Mouse (Mus musculus) liver, postnatal 0 days (tissue): ENCODE results near the gene Hdac8.

Experiments
- CTCF ChIP-seq: sonication (generic); IDR thresholded peaks from 2 replicates; pipeline ENCODE4 v1.5.1; 2016; ENCODE audit warnings: antibody characterized with exemption, low read depth
- EP300 ChIP-seq: IDR thresholded peaks from 2 replicates; pipeline ENCODE4 v1.6.1; 2016; ENCODE audit warnings: antibody characterized with exemption, low read depth, mild to moderate bottlenecking

- TF ChIP-seq CTCF (no peak), EP300 (no peak)
Measured at GRCm38 (mm10) chrX:102302476-102302875, 202.7 kb downstream of the Hdac8 start.
